Comparison of ENCODE assay signal across 8 mouse cellular contexts in the genomic region with DNA sequence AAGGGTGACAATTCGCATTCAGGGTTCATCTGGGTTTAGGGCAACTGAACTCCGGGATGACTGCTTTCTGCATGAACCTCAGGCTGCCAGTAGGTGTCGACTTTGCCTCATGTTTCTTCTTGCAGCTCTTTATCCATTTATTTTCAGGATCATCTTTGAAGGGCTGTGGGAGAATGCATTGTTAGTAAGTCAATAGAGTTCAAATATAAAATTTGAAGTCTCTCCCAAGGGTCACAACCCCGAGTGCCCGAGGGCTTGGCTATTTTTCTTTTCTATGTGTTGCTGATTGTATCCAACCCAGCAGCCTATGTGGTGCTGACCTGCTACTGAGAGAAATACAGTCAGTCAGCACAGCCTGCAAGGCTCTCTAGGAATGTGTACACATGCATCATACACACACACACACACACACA. TPM values are rescaled to one million over a fixed set of nuclear protein-coding genes. Genes with fewer than 3 reads are reported as not detected.
DNase-seq lines count a peak whose midpoint lies in the region; ATAC-seq lines count a peak whose summit lies in the region.

No protein-coding gene starts in this region.

- no peaks in the 10 kb centered on the region for H3K9me3 ChIP-seq in intestine, embryonic 14.5 days (ENCODE audit: control insufficient read depth, low read length)
- no peaks in the 10 kb centered on the region for H3K9me3 ChIP-seq in intestine, embryonic 16.5 days (ENCODE audit: control insufficient read depth, low read length)

- peak; percentile 62; the same call in 1 of the 2 replicates for ATAC-seq in intestine, embryonic 14.5 days (replicated peaks; ENCODE audit: low FRiP score, low TSS enrichment, low read depth)
- ATAC-seq in intestine, embryonic 16.5 days, result no peak
- ATAC-seq in hematopoietic stem cell, adult 5-6 weeks (replicated peaks in 1 of 2; ENCODE audit: insufficient read depth in 1 of 2, low FRiP score in 2 of 2, low TSS enrichment in 1 of 2, low read depth in 1 of 2, poor library complexity in 2 of 2, severe bottlenecking in 2 of 2), result peak; percentile 56 to 67; a peak in 3 of 4 replicates
- peak; percentile 90 for ATAC-seq in megakaryocyte progenitor cell, adult 5-6 weeks (replicated peaks; ENCODE audit: poor library complexity)

- peak; percentile 70 for DNase-seq in intestine, embryonic 14.5 days (ENCODE audit: low spot score)
- peak; percentile 67 for DNase-seq in adrenal gland, postnatal 10 days
- peak; percentile 49 for DNase-seq in embryo, embryonic 9.5 days (ENCODE audit: extremely low spot score)
- DNase-seq in layer of hippocampus, postnatal 25 days (ENCODE audit: extremely low spot score in 1 of 2, low spot score in 1 of 2), result peak; percentile 28 to 37
- peak; percentile 38 for DNase-seq in skeletal muscle tissue, adult 2 months (ENCODE audit: low read depth, low spot score)

- H3K4me1 ChIP-seq in intestine, embryonic 14.5 days (replicated peaks; ENCODE audit: control insufficient read depth, insufficient read depth, low read length), result no peaks in the 10 kb centered on the region
- no peaks in the 10 kb centered on the region for H3K4me1 ChIP-seq in intestine, embryonic 16.5 days (ENCODE audit: control insufficient read depth, insufficient read depth, low read length)

- no peak overlapping the region for H3K9ac ChIP-seq in intestine, embryonic 14.5 days (ENCODE audit: low read length)
- H3K9ac ChIP-seq in intestine, embryonic 16.5 days (ENCODE audit: low read depth, low read length), result no peak overlapping the region

- no peak overlapping the region for H3K4me2 ChIP-seq in intestine, embryonic 14.5 days (ENCODE audit: low read length)
- H3K4me2 ChIP-seq in intestine, embryonic 16.5 days (ENCODE audit: low read depth, low read length), result no peak overlapping the region

- no peaks in the 10 kb centered on the region for H3K36me3 ChIP-seq in intestine, embryonic 14.5 days (ENCODE audit: control insufficient read depth, insufficient read depth, low read length)
- no peaks in the 10 kb centered on the region for H3K36me3 ChIP-seq in intestine, embryonic 16.5 days (ENCODE audit: control insufficient read depth, insufficient read depth, low read length)

- no peak overlapping the region for H3K4me3 ChIP-seq in intestine, embryonic 14.5 days (ENCODE audit: low read depth, low read length)
- no peak overlapping the region for H3K4me3 ChIP-seq in intestine, embryonic 16.5 days (ENCODE audit: low read length)

- 14% methylated on average over 5 of the region's 5 CpGs for WGBS in intestine, embryonic 14.5 days
- WGBS in intestine, embryonic 16.5 days, result 15% methylated on average over 5 of the region's 5 CpGs

- H3K27ac ChIP-seq in intestine, embryonic 14.5 days (ENCODE audit: low read depth), result no peak overlapping the region
- H3K27ac ChIP-seq in intestine, embryonic 16.5 days (ENCODE audit: low read length), result no peak overlapping the region

- H3K27me3 ChIP-seq in intestine, embryonic 14.5 days (replicated peaks; ENCODE audit: control insufficient read depth, insufficient read depth, low read length), result no peaks in the 10 kb centered on the region
- no peaks in the 10 kb centered on the region for H3K27me3 ChIP-seq in intestine, embryonic 16.5 days (replicated peaks; ENCODE audit: control insufficient read depth, insufficient read depth, low read length)

RNA-seq across cellular contexts. Expression of gene Qpct, which starts 59.2 kb away (rescaled TPM):
- 10.6 and 12.6 TPM in 2 replicates for polyA plus RNA-seq in intestine, embryonic 14.5 days (2014; fragmentation: Nextera tagmentation; extraction: Ambion mirVana)
- 11.6 and 13.3 TPM in 2 replicates for polyA plus RNA-seq in intestine, embryonic 16.5 days (2015; fragmentation: Nextera tagmentation; extraction: Ambion mirVana)
- 10 to 100 TPM; 17.7 to 24.7 TPM for total RNA-seq in adrenal gland, postnatal 10 days (2021)
- 0.79 and 3.4 TPM in 2 replicates for total RNA-seq in hematopoietic stem cell, adult 5-6 weeks (2017)
- total RNA-seq in layer of hippocampus, postnatal 25 days (2021), result 10 to 100 TPM; 12.5 to 14.8 TPM
- total RNA-seq in megakaryocyte progenitor cell, adult 5-6 weeks (2015), result 0.47 and 4.9 TPM in 2 replicates
- 1.2 and 1.6 TPM in 2 replicates for total RNA-seq in megakaryocyte progenitor cell, adult 5-6 weeks (2017)
